In genomic region chr19:42429410-42429809, GRCm38 (mm10) we compare ENCODE assay signal across 9 mouse cellular contexts. TPM values are rescaled to one million over a fixed set of nuclear protein-coding genes. Genes with fewer than 3 reads are reported as not detected.
DNase-seq lines count a peak whose midpoint lies in the region; ATAC-seq lines count a peak whose summit lies in the region.
"Had no signal": no experiment of that assay in that cellular context is flagged by ENCODE, and none has a peak within 500 bp of the region (broad histone marks: within the 10 kb centered on the region; RNA-seq: fewer than 3 reads in every experiment).

No protein-coding gene starts in this region.

- no peak overlapping the region for H3K27ac ChIP-seq in heart, embryonic 12.5 days (ENCODE audit: poor library complexity, severe bottlenecking)
- H3K27ac ChIP-seq: embryonic facial prominence, embryonic 13.5 days had no signal

- 13% methylated on average over 3 of the region's 3 CpGs for WGBS in heart, embryonic 12.5 days

- H3K4me2 ChIP-seq in heart, embryonic 12.5 days = no peak overlapping the region
- H3K4me2 ChIP-seq: embryonic facial prominence, embryonic 13.5 days had no signal

- H3K36me3 ChIP-seq in heart, embryonic 12.5 days = no peaks in the 10 kb centered on the region
- H3K36me3 ChIP-seq: embryonic facial prominence, embryonic 13.5 days had no signal

- no peak overlapping the region for H3K4me3 ChIP-seq in heart, embryonic 12.5 days
- H3K4me3 ChIP-seq: embryonic facial prominence, embryonic 13.5 days had no signal

- no peaks in the 10 kb centered on the region for H3K9me3 ChIP-seq in heart, embryonic 12.5 days (replicated peaks)
- H3K9me3 ChIP-seq: embryonic facial prominence, embryonic 13.5 days had no signal

- peaks cover 11% of the 10 kb centered on the region for H3K4me1 ChIP-seq in heart, embryonic 12.5 days (replicated peaks)

- peaks cover 94% of the 10 kb centered on the region for H3K27me3 ChIP-seq in heart, embryonic 12.5 days (replicated peaks)

- no peak overlapping the region for H3K9ac ChIP-seq in heart, embryonic 12.5 days
- H3K9ac ChIP-seq: embryonic facial prominence, embryonic 13.5 days had no signal

- intact Hi-C loops in heart, postnatal 14 days (cut with DNase I) = no loop called here
- intact Hi-C loops in left cerebral cortex, postnatal 10 days (cut with DNase I) = loop anchor here (5.0 kb wide), 1 partner anchor 97 kb away; no protein-coding TSS in a partner anchor

- peak; percentile 14 to 46 for DNase-seq in heart, postnatal 14 days
- peak; percentile 59 for DNase-seq in A20 (ENCODE audit: low read depth, low spot score)
- DNase-seq in adrenal gland, adult 2 months = peak; percentile 38
- peak; percentile 48 for DNase-seq in embryo, embryonic 9.5 days (ENCODE audit: extremely low spot score)
- DNase-seq in left cerebral cortex, postnatal 10 days (ENCODE audit: extremely low spot score in 1 of 2, low spot score in 2 of 2) = peak; percentile 38 to 52
- DNase-seq in retina, adult 2 months (ENCODE audit: low read depth, low spot score) = peak; percentile 56
- no peak for DNase-seq in spleen, postnatal 14 days (ENCODE audit: low spot score in 2 of 2)

- no peak for ATAC-seq in heart, embryonic 12.5 days (ENCODE audit: insufficient number of reproducible peaks, low FRiP score)

RNA-seq across cellular contexts. Expression of gene Crtac1, which starts 2.2 kb away (rescaled TPM):
- total RNA-seq in heart, postnatal 14 days (2021) = under 1 TPM in 1 of 2 experiments, not detected in 1; 0.15 TPM
- polyA plus RNA-seq in heart, embryonic 12.5 days (2016; fragmentation: Nextera tagmentation; extraction: Ambion mirVana) = 0.55 and 0.59 TPM in 2 replicates
- total RNA-seq in adrenal gland, adult 2 months (2021) = under 1 TPM; 0.23 to 0.73 TPM
- polyA plus RNA-seq in adrenal gland, adult 2 months (2012; rRNA removed) = 0.43 and 0.60 TPM in 2 replicates
- total RNA-seq in left cerebral cortex, postnatal 10 days (2021) = 10 to 100 TPM; 69.2 to 86.4 TPM

Comparison
In these comparisons a context has a peak if more than half of its experiments do, and no peak if none do; other contexts are left out.
1. DNase-seq: peak in heart, postnatal 14 days (2 of 2), A20 (single experiment), adrenal gland, adult 2 months (single experiment), embryo, embryonic 9.5 days (single experiment), left cerebral cortex, postnatal 10 days (2 of 2) and retina, adult 2 months (single experiment); none in spleen, postnatal 14 days (0 of 2).
2. RNA of gene Crtac1, which starts 2.2 kb away (total RNA-seq): 69.2 to 86.4 TPM in left cerebral cortex, postnatal 10 days; 0.23 to 0.73 TPM in adrenal gland, adult 2 months and 0.15 TPM in heart, postnatal 14 days; every median in the first group is over 10 times any median in the second.